15 mouse cellular contexts compared by ENCODE assay signal in the genomic region with DNA sequence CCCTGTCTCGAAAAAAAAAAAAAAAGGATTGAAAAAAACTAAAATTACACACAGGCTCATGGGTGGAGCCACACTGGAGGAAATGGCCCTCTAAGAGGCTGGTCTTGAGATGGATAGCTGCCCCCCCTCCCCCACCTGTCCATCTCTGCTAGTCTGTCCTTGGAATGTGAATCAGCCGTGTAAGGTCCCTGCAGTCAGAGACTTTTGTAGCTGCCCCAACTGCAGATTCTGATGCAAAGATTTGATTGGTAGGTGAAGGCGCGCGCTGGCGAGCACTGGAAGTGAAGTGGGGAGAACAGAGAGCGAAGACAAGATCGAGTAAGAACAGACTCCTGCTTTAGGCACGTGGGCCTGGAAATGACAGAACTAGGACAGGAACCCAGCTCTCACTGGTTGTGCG.
"Had no signal": no experiment of that assay in that cellular context is flagged by ENCODE, and none has a peak within 500 bp of the region (broad histone marks: within the 10 kb centered on the region; RNA-seq: fewer than 3 reads in every experiment).

No protein-coding gene starts in this region.

- H3K27me3 ChIP-seq: kidney, embryonic 15.5 days had no signal

- H3K4me3 ChIP-seq: kidney, embryonic 15.5 days; left cerebral cortex, adult 2 months; liver, embryonic 13.5 days had no signal

- H3K4me2 ChIP-seq: kidney, embryonic 15.5 days; liver, embryonic 13.5 days; midbrain, embryonic 11.5 days had no signal

- H3K9me3 ChIP-seq: kidney, embryonic 15.5 days; liver, embryonic 13.5 days had no signal

- H3K4me1 ChIP-seq: kidney, embryonic 15.5 days; liver, embryonic 13.5 days had no signal

- H3K9ac ChIP-seq: kidney, embryonic 15.5 days; liver, embryonic 13.5 days had no signal

- H3K27ac ChIP-seq: kidney, embryonic 15.5 days; left cerebral cortex, adult 2 months; liver, embryonic 13.5 days; stomach, postnatal 0 days had no signal

- DNase-seq: kidney, postnatal 10 days; kidney, postnatal 36 days; layer of hippocampus, postnatal 36 days; liver, embryonic 13.5 days; lung, adult 2 months; lung, postnatal 14 days; lung, postnatal 4 days; midbrain, embryonic 14.5 days; thymus, adult 2 months; thymus, postnatal 14 days; thymus, postnatal 4 days had no signal

- H3K36me3 ChIP-seq: kidney, embryonic 15.5 days; liver, embryonic 13.5 days had no signal
